Mouse (Mus musculus): ENCODE data around the gene Olfr464.

The Olfr464 gene

GRCm38 (mm10) chr11:87920966-87921365, at the start of gene Olfr464:
Olfr464 (minus strand) TSS chr11:87920967.
- in situ Hi-C loops (cut with MboI; ENCODE audit: low pct_unique_long_range_greater_than_20kb in 1 of 2, low sequenced_read_pairs in 2 of 2, unreplicated experiment in 1 of 2): no loop called here

- in situ Hi-C loops (cut with MboI; ENCODE audit: low pct_unique_long_range_greater_than_20kb in 1 of 2, low sequenced_read_pairs in 2 of 2, unreplicated experiment in 1 of 2): loop anchor here (5.0 kb wide), 4 partner anchors 89 to 234 kb away; partner anchors contain the start of gene Mrps23 (in 1 of the 2)
Observed at GRCm38 (mm10) chr11:87968356-87969122, 47.8 kb upstream of the Olfr464 start.

DNA sequence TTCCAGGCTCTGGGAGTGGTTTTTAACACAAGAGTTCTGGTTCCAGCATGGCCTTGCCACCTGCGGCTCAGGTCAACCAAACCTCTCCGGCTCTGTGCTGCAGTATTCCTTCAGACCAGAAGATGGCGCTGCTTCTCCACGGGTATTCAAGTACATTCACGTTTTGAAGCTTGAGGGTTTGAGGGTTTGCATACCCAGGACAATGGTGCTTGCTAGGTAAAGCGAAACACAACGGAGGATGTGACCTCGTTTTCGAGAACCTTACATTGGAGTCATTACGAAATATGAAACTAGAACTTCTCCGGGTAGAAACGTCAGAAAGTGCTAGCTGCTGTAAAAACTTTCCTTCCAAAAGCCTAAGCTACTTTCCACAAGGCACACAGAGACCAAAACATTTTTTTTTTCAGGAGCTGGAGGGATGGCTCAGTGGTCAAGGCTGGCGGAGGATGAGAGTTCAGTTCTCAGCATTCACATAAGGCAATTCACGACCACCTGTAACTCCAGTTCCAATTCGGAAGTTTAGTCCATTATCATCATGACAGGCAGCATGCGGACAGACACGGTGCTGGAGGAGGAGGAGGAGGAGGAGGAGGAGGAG, 47.0 kb upstream of the Olfr464 start:
- in situ Hi-C loops (cut with MboI; ENCODE audit: low pct_unique_long_range_greater_than_20kb in 1 of 2, low sequenced_read_pairs in 2 of 2, unreplicated experiment in 1 of 2): loop anchor here (5.0 kb wide), 4 partner anchors 90 to 235 kb away; partner anchors contain the start of gene Mrps23 (in 1 of the 2)

GRCm38 (mm10) chr11:87966214-87966613, 45.4 kb upstream of the Olfr464 start:
- in situ Hi-C loops (cut with MboI; ENCODE audit: low pct_unique_long_range_greater_than_20kb in 1 of 2, low sequenced_read_pairs in 2 of 2, unreplicated experiment in 1 of 2): loop anchor here (5.0 kb wide), 4 partner anchors 91 to 236 kb away; partner anchors contain the start of gene Mrps23 (in 1 of the 2)

GRCm38 (mm10) chr11:87965293-87965692, 44.5 kb upstream of the Olfr464 start:
- in situ Hi-C loops (cut with MboI; ENCODE audit: low pct_unique_long_range_greater_than_20kb in 1 of 2, low sequenced_read_pairs in 2 of 2, unreplicated experiment in 1 of 2): loop anchor here (5.0 kb wide), 4 partner anchors 92 to 237 kb away; partner anchors contain the start of gene Mrps23 (in 1 of the 2)

DNA sequence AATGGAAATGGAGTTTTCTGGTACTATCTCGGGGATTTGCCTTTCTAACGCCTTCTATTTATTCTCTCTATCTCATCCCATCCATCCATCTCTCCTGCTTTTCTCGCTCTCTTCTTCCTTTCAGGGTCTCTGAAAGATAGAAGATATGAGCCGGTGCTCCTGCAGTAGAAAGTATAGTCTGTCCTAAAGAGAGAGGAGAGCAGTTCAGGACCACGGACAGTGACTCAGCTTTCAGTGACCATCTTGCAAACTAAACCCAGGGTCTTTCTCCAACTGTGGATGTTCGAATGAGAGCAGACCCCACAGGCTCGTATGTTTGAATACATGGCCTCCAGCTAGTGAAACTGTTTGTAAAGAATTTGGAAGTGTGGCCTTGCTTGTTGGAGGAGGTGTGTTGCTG, 36.3 kb upstream of the Olfr464 start:
- in situ Hi-C loops (cut with MboI; ENCODE audit: low pct_unique_long_range_greater_than_20kb in 1 of 2, low sequenced_read_pairs in 2 of 2, unreplicated experiment in 1 of 2): no loop called here

- in situ Hi-C loops (cut with MboI; ENCODE audit: low pct_unique_long_range_greater_than_20kb in 1 of 2, low sequenced_read_pairs in 2 of 2, unreplicated experiment in 1 of 2): no loop called here
Observed at GRCm38 (mm10) chr11:87955144-87955543, 34.4 kb upstream of the Olfr464 start.

DNA sequence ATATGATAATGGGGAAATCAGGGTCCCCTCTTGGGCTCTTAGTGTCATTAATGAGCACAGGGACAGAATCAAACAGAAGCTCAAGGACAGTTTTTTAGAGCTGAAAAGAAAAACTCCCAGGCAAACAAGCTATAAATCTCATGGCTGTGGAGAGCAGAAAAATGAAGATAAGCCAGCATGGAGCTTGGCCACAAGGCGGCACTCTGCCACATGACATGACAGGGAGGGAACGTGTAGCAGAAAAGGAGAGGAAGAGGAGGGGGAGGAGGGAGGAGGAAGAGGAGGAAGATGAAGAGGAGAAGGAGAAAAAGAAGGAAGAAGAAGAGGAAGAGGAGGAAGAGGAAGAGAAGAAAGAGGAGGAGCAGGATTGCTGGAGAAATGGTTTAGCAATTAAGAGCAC, 29.2 kb upstream of the Olfr464 start:
- in situ Hi-C loops (cut with MboI; ENCODE audit: low pct_unique_long_range_greater_than_20kb in 1 of 2, low sequenced_read_pairs in 2 of 2, unreplicated experiment in 1 of 2): no loop called here

DNA sequence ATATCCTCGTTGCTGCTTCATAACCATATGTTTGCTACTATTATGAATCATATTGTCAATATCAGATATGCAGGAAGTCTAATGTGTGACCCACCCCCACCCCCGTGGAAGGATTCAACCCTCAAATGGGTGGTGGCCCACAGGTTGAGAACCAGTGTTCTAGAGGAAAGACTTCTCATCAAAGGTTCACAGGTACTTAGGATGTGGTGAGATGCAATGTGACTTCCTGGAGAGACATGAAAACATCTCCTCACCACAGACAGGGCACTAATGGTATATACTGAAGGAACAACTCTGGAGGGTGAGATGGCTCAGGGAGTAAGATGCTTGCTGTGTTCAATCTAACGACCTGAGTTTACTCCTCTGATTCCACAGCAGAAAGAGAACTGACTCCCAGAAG, 14.7 kb upstream of the Olfr464 start:
- in situ Hi-C loops (cut with MboI; ENCODE audit: low pct_unique_long_range_greater_than_20kb in 1 of 2, low sequenced_read_pairs in 2 of 2, unreplicated experiment in 1 of 2): no loop called here

DNA sequence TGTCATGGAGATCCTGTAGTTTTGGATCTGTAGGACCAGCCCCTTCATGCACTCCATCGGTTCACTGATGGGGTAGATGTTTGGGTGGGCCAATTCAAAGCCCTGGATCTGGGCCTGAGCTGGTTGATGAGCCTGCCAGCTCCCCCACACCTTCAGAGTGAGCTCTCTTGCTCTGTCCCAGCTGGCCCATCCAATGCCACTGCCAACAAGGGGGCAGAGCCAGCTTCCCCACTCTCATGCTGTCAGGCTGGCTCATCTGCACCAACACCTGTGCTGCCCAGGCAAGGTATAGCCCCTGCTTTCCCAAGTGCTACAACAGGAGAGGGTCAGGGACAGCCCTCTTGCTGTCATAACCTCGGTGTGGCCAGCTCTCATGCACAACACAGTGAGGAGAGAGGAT, 13.0 kb upstream of the Olfr464 start:
- in situ Hi-C loops (cut with MboI; ENCODE audit: low pct_unique_long_range_greater_than_20kb in 1 of 2, low sequenced_read_pairs in 2 of 2, unreplicated experiment in 1 of 2): no loop called here

DNA sequence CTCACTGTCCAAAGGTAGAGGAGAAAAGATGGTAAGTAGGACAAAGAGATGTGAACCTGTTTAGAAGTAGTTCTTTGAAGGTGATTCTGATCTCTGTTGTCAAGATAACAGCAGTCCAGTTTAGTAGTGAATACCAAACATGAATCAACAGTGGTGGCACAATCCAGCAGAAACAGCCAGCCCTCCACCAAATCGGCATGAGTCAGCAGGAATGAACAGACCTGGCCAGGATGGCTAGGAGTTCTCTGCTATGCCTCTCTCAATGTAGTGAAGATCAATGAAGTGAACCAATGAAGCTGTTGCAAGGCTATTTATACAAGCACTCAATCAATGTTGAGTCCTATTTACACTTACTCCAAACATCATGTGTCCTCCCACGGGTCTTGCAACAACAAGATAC, 9.6 kb upstream of the Olfr464 start:
- in situ Hi-C loops (cut with MboI; ENCODE audit: low pct_unique_long_range_greater_than_20kb in 1 of 2, low sequenced_read_pairs in 2 of 2, unreplicated experiment in 1 of 2): no loop called here

GRCm38 (mm10) chr11:87920301-87920700, 466 bp downstream of the Olfr464 start:
- in situ Hi-C loops (cut with MboI; ENCODE audit: low pct_unique_long_range_greater_than_20kb in 1 of 2, low sequenced_read_pairs in 2 of 2, unreplicated experiment in 1 of 2): no loop called here

DNA sequence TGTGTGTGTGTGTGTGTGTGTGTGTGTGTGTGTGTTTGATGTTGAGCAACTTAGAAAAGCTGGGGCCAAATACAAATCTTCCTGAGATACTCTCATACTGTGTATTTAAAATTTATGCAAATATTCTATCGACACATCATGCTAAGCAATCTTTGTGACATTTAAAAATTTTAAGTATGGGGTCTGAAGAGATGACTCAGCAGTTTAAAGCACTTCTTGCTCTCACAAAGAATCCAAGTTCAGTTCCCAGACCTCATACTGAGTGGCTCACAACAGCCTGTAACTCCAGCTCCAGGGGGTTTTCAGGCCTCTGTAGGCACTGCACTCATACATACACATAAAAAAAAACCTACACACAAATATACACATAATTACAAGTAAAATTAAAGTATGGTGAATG, 4.8 kb downstream of the Olfr464 start:
- in situ Hi-C loops (cut with MboI; ENCODE audit: low pct_unique_long_range_greater_than_20kb in 1 of 2, low sequenced_read_pairs in 2 of 2, unreplicated experiment in 1 of 2): no loop called here

GRCm38 (mm10) chr11:87904331-87904730, 16.4 kb downstream of the Olfr464 start:
- in situ Hi-C loops (cut with MboI; ENCODE audit: low pct_unique_long_range_greater_than_20kb in 1 of 2, low sequenced_read_pairs in 2 of 2, unreplicated experiment in 1 of 2): no loop called here

- in situ Hi-C loops (cut with MboI; ENCODE audit: low pct_unique_long_range_greater_than_20kb in 1 of 2, low sequenced_read_pairs in 2 of 2, unreplicated experiment in 1 of 2): no loop called here
Observed at GRCm38 (mm10) chr11:87897287-87897686, 23.5 kb downstream of the Olfr464 start, which contains the start of gene Olfr463. Olfr463 (minus strand) TSS chr11:87897387.

DNA sequence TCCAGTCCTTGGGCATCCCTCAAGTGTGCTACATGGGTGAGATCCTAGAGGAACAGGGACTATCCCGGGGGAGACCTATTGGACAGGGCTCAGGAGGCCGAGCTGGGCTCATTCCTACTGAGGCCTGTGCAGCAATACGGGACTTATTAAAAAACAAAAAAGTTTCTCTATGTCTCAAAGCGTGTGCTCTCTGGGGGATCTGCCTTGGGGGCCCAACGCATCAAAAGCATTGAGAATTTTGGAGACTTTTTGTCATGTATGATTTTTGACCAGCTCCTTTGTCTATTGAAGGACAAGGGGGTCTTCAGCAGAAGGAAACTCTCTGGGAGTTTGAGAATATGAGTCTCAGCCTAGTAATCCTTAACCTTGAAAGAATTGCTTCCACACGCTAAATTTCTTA, 28.6 kb downstream of the Olfr464 start, which contains the start of gene Olfr462:
Gene Olfr462 (minus strand): TSS at position 101 of the 400 bp plus-strand sequence.
- in situ Hi-C loops (cut with MboI; ENCODE audit: low pct_unique_long_range_greater_than_20kb in 1 of 2, low sequenced_read_pairs in 2 of 2, unreplicated experiment in 1 of 2): no loop called here

DNA sequence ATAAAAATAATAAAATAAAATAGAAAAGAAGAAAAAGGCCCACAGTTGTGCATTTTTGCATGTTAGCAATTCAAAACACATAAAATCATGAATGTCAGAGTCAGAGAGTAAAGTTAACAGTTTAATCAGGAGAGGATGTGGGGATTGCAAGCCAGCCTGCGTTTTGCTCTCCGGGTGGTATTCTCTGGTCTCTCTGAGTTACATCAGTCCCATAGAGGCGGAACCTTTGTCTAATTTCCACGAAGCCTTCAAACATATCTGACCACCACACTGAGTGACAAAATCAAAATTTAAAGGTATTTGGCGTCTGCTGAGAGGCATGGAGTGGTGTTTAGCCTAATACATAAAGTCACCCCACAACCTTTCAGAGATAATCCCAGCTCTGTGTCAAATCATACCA, 35.9 kb downstream of the Olfr464 start:
- in situ Hi-C loops (cut with MboI; ENCODE audit: low pct_unique_long_range_greater_than_20kb in 1 of 2, low sequenced_read_pairs in 2 of 2, unreplicated experiment in 1 of 2): no loop called here

DNA sequence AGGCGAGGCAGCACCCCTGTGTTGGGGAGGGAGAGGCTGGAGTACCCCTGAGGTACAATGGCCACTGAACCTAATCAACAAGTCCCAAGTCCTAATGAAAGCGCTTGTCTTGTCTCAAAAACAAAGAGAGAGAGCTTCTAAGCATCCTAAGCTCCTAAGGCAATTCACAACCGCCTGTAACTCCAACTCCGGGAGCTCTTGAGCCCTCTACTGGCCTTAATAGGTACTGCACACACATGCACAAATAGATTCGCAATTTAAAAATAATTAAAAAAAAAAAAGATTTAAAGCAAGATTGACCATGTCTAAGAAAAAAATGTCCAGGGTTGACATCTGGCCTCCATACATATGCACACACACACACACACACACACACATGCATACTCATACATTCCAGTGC, 37.3 kb downstream of the Olfr464 start:
- in situ Hi-C loops (cut with MboI; ENCODE audit: low pct_unique_long_range_greater_than_20kb in 1 of 2, low sequenced_read_pairs in 2 of 2, unreplicated experiment in 1 of 2): no loop called here

DNA sequence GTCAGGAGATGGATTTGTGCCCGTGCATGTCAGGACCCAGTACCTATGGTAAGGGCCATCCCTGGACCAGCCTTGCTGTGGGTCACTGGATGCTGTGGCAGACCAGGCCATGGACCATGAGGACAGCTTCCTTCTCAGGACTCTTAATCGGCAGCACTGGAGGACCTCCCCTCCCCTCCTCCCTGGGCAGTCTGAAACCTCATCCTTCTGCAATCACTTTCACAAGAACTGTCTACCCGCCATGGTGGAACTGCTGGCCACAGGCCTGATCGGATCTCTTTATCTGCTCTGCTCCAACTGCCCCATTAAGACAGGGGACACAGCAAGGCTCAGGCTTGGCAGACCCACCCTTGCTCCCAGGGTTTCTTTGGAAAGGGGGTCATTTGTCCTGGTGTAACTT, 39.1 kb downstream of the Olfr464 start:
- in situ Hi-C loops (cut with MboI; ENCODE audit: low pct_unique_long_range_greater_than_20kb in 1 of 2, low sequenced_read_pairs in 2 of 2, unreplicated experiment in 1 of 2): no loop called here

GRCm38 (mm10) chr11:87879826-87880225, 40.9 kb downstream of the Olfr464 start:
- in situ Hi-C loops (cut with MboI; ENCODE audit: low pct_unique_long_range_greater_than_20kb in 1 of 2, low sequenced_read_pairs in 2 of 2, unreplicated experiment in 1 of 2): no loop called here

Measured in mouse embryonic stem cell (cell line).